In the genomic region with DNA sequence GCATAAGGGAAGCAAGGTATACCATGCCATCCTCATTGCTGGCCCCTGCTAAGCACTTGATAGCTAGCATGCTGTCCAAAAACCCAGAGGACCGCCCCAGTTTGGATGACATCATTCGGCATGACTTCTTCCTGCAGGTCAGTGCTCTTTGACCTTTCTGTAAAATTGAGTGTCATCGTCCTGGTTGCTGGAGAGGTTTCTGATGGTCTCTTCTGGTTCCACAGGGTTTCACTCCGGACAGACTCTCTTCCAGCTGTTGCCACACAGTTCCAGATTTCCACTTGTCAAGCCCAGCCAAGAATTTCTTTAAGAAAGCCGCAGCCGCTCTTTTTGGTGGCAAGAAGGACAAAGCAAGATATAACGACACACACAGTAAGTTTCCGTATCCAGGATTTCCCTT, we compare ENCODE assay signal across 8 mouse cellular contexts. TPM values are rescaled to one million over a fixed set of nuclear protein-coding genes. Genes with fewer than 3 reads are reported as not detected.
DNase-seq lines count a peak whose midpoint lies in the region; ATAC-seq lines count a peak whose summit lies in the region.

No protein-coding gene starts in this region.

- peak overlapping the region; percentile 13; the same call in 1 of the 2 replicates for H3K4me3 ChIP-seq in forebrain, embryonic 12.5 days (replicated peaks)
- no peak overlapping the region for H3K4me3 ChIP-seq in forebrain, embryonic 11.5 days (ENCODE audit: low read depth, low read length)
- H3K4me3 ChIP-seq in neural tube, embryonic 11.5 days (ENCODE audit: low read depth, low read length) = no peak overlapping the region

- DNase-seq in forebrain, embryonic 11.5 days (ENCODE audit: low spot score) = no peak
- DNase-seq in neural tube, embryonic 11.5 days (ENCODE audit: low spot score) = no peak
- no peak for DNase-seq in neural tube, embryonic 10.5 days (ENCODE audit: extremely low spot score, low spot score)
- peak; percentile 18 for DNase-seq in lung, postnatal 25 days (ENCODE audit: low spot score)
- DNase-seq in ovary, postnatal 36 days (ENCODE audit: low spot score) = no peak
- DNase-seq in embryo, embryonic 10 days (ENCODE audit: low spot score) = no peak
- DNase-seq in cerebellum, adult 11-12 months = no peak

- peaks cover 18% of the 10 kb centered on the region for H3K4me1 ChIP-seq in forebrain, embryonic 12.5 days
- 0 out of 2 replicates have a peak, but pooled peaks cover 3% of the 10 kb centered on the region for H3K4me1 ChIP-seq in forebrain, embryonic 11.5 days (replicated peaks; ENCODE audit: control insufficient read depth, insufficient read depth, low read length)
- H3K4me1 ChIP-seq in neural tube, embryonic 11.5 days (ENCODE audit: control insufficient read depth, insufficient read depth, low read length) = no peaks in the 10 kb centered on the region

- H3K27ac ChIP-seq in forebrain, embryonic 12.5 days = peak overlapping the region; percentile 31; the same call in 1 of the 2 replicates
- H3K27ac ChIP-seq in forebrain, embryonic 11.5 days (ENCODE audit: low read depth, low read length) = no peak overlapping the region
- no peak overlapping the region for H3K27ac ChIP-seq in neural tube, embryonic 11.5 days (ENCODE audit: low read depth, low read length)

- H3K36me3 ChIP-seq in forebrain, embryonic 12.5 days (replicated peaks) = peaks cover 35% of the 10 kb centered on the region
- H3K36me3 ChIP-seq in forebrain, embryonic 11.5 days (ENCODE audit: control insufficient read depth, insufficient read depth, low read length) = no peaks in the 10 kb centered on the region; the same call in 1 of the 2 replicates
- H3K36me3 ChIP-seq in neural tube, embryonic 11.5 days (ENCODE audit: control insufficient read depth, insufficient read depth, low read length) = peaks cover 4% of the 10 kb centered on the region; the same call in 1 of the 2 replicates

- ATAC-seq in forebrain, embryonic 12.5 days (ENCODE audit: low FRiP score) = no peak
- ATAC-seq in forebrain, embryonic 11.5 days (replicated peaks; ENCODE audit: low FRiP score) = no peak
- ATAC-seq in neural tube, embryonic 11.5 days (ENCODE audit: insufficient read depth, low FRiP score, low TSS enrichment) = no peak

- no peaks in the 10 kb centered on the region for H3K27me3 ChIP-seq in forebrain, embryonic 12.5 days
- H3K27me3 ChIP-seq in forebrain, embryonic 11.5 days (ENCODE audit: control insufficient read depth, insufficient read depth, low read length) = no peaks in the 10 kb centered on the region
- H3K27me3 ChIP-seq in neural tube, embryonic 11.5 days (ENCODE audit: control insufficient read depth, insufficient read depth, low read length) = no peaks in the 10 kb centered on the region

- H3K4me2 ChIP-seq in forebrain, embryonic 12.5 days = 0 out of 2 replicates have a peak overlapping the region, but pooled peaks have one; percentile 3
- no peak overlapping the region for H3K4me2 ChIP-seq in forebrain, embryonic 11.5 days (ENCODE audit: low read depth, low read length, severe bottlenecking)
- H3K4me2 ChIP-seq in neural tube, embryonic 11.5 days (ENCODE audit: low read depth) = peak overlapping the region; percentile 10; the same call in 1 of the 2 replicates

- 90% methylated on average over 8 of the region's 8 CpGs for WGBS in forebrain, embryonic 12.5 days
- 92% methylated on average over 8 of the region's 8 CpGs for WGBS in forebrain, embryonic 11.5 days
- WGBS in neural tube, embryonic 11.5 days = 83% methylated on average over 8 of the region's 8 CpGs

- H3K9me3 ChIP-seq in forebrain, embryonic 12.5 days = no peaks in the 10 kb centered on the region
- no peaks in the 10 kb centered on the region for H3K9me3 ChIP-seq in forebrain, embryonic 11.5 days (ENCODE audit: control insufficient read depth, low read length)
- no peaks in the 10 kb centered on the region for H3K9me3 ChIP-seq in neural tube, embryonic 11.5 days (ENCODE audit: control insufficient read depth, low read length)

- H3K9ac ChIP-seq in forebrain, embryonic 12.5 days = no peak overlapping the region
- H3K9ac ChIP-seq in forebrain, embryonic 11.5 days (ENCODE audit: low read length) = no peak overlapping the region
- H3K9ac ChIP-seq in neural tube, embryonic 11.5 days (ENCODE audit: low read length) = no peak overlapping the region

RNA-seq across cellular contexts. Expression of a gene that starts 2.9 kb away (rescaled TPM):
- polyA plus RNA-seq in forebrain, embryonic 12.5 days (2016; fragmentation: Nextera tagmentation; extraction: Ambion mirVana) = 103 and 106 TPM in 2 replicates
- polyA plus RNA-seq in forebrain, embryonic 11.5 days (2014; fragmentation: Nextera tagmentation; extraction: Ambion mirVana) = 76.0 and 83.6 TPM in 2 replicates
- 98.2 and 102 TPM in 2 replicates for polyA plus RNA-seq in neural tube, embryonic 11.5 days (2014; fragmentation: Nextera tagmentation; extraction: Ambion mirVana)

RNA-seq across cellular contexts. Expression of a gene that starts 40.8 kb away (rescaled TPM):
- polyA plus RNA-seq in forebrain, embryonic 12.5 days (2016; fragmentation: Nextera tagmentation; extraction: Ambion mirVana) = 0.09 TPM in 1 of 2 replicates, not detected in the other
- polyA plus RNA-seq in forebrain, embryonic 11.5 days (2014; fragmentation: Nextera tagmentation; extraction: Ambion mirVana) = 0.17 TPM in 1 of 2 replicates, not detected in the other
- polyA plus RNA-seq in neural tube, embryonic 11.5 days (2014; fragmentation: Nextera tagmentation; extraction: Ambion mirVana) = 0.15 TPM in 1 of 2 replicates, not detected in the other
